Mouse (Mus musculus): Measurements from ENCODE around the gene Capn11.

The Capn11 gene

DNA sequence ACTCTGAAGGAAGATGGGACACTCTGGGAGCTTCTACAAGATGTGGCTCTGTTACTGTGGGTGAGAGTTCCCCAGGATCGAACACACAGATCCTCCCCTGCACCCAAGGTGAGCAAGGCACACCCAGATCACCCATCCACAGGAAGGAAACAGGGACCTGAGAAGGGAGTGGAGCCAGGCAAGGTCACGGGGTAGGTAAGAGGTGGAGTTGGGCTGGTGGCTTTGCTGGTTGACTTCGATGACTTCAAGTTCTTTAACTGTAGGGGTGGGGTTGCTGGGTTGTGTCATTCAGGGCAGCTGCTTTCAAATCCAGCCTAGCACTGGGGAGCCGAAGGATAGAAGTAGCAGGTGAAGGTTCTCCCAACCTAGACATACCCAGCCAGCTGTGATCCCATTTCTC lies 23.7 kb upstream of the Capn11 start:
- DNase-seq (ENCODE audit: low spot score) = no peak

- no peak for DNase-seq (ENCODE audit: low spot score)
These were observed 22.5 kb upstream of the Capn11 start for GRCm38 (mm10) chr17:45681588-45681987.

GRCm38 (mm10) chr17:45680391-45680980 lies 21.4 kb upstream of the Capn11 start:
- DNase-seq (ENCODE audit: low spot score) = no peak

DNA sequence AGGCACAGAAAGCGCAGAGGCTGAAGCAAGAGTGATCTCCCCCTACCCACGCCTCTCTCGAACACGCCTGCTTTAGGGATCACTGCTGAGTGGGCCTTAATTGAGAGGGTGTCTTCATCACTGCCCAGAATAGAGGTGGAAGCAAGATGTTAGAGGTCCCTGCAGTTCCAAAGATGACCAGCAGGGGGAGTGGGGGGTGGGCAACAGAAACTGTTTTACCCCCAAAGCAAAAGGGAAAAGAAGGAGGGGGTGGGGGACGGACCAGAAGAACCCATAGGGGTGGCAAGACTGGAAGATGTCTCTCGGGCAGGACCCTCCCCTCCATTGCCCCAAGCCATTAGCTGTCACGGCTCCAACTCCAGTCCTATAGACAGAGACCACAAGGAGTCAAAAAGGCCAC lies 19.0 kb upstream of the Capn11 start:
- DNase-seq (ENCODE audit: low spot score) = peak; percentile 58

GRCm38 (mm10) chr17:45672598-45672997 lies 13.5 kb upstream of the Capn11 start:
- no peak for DNase-seq (ENCODE audit: low spot score)

DNA sequence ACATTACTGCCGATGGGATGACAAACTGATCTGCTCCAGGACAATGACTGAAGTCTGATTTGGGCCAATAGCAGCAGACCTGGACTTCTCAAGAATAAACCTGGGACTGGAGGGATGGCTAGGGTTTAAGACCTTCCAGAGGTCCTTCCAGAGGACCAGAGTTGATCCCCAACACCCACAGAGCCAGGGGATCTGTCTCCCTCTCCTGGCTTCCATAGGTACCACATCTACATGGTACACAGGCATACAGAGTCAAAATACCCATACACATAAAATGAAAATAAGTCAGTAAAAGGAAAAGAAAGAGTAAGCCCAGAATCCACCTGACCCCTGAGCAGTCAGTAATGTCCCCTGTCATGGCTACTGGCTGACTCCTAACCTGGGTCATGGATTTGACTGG lies 12.7 kb upstream of the Capn11 start:
- DNase-seq (ENCODE audit: low spot score) = no peak

DNA sequence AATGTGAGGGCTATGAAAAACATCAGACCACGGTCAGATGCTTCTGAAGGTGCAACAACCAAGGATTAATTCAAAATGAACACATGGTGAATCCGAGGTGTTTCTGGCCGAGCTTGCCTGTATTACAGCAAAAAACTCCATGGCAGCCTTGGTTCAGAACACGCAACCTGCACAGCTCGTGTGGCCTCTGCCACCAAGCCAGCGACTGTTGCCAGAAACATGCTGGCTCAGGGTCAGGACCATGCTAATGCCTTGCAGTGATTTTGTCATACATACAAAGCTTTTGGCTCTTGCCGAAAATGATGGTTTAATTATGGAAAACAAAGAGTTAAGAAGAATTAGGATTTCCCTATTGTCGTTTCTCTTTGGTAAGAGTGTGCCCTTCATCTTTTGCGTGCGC lies 8.9 kb upstream of the Capn11 start:
- no peak for DNase-seq (ENCODE audit: low spot score)

GRCm38 (mm10) chr17:45667481-45667880 lies 8.4 kb upstream of the Capn11 start:
- DNase-seq (ENCODE audit: low spot score) = no peak

DNA sequence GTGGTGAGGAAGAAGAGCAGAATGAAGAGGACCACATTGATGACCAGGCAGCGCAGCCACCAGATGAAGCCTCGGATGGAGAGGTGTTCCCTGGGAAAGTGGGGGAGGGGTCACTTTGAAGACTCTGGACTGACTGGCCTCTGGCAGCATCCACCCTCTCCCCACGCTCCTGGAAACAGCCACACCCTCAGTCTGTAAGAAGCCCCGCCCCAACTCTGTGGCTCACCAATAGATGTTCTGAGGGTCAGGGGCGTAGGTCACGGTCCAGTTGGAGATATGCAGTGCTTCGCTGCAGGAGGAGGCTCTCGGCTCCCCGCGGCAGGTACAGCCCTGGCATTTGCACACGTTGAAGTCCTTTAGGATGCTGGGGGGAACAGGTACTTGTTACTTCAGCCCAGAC lies 7.0 kb upstream of the Capn11 start:
- DNase-seq (ENCODE audit: low spot score) = no peak

- DNase-seq (ENCODE audit: low spot score) = no peak
These were observed 5.5 kb upstream of the Capn11 start for GRCm38 (mm10) chr17:45664608-45665007.

DNA sequence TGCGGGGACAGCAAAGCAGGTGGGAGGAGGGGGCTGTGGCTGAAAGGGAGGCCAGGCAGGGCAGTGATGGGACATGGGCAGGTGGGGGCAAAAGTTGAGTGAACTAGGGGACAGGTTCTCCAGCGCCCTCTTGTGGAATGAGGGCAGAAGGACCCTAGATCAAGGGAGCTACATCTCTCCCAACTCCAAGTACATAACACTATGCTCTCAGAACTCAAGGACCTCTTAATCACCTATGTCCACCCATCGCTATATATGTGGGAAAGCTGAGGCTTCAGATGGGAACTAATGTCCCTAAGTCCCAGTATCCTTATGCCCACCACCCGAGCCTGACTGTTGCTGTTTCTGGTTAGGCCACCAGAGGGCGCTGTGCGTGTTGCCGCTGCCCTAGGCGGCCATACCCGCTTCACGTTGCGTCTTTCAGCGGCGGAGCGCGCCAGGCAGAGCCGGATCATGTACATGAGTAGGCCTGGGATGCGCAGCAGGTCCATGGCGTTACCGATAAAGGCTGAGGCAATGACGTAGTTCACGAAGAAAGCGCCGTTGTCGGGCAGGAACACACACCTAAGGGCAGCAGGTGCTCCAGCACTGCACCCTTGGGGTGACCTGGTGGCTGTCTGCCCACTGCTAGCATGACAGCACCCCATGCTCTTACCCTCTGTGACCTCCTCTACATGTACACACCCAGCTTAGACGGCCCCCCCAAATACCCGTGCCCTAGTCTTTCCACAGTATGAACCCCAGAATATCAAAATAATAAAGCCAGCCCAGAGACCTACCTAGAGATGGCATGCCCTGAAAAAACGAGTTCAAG lies 4.2 kb upstream of the Capn11 start:
- DNase-seq (ENCODE audit: low spot score) = peak; percentile 74

DNA sequence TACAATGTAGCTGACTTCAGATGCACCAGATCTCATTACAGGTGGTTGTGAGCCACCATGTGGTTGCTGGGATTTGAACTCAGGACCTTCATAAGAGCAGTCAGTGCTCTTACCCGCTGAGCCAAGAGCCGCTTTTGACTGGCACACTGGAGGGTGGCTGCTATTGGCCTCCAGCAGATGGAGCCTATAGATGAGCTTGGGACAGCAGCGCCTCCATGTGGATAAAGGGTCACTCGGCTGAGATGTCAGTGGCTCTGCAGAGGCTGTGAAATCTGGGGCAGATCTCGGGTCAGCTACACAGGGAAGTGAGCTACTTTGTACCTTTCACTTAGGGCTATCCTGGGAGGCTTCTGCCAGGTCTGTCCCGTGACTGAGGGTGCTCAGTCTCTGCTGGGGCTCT lies 3.3 kb downstream of the Capn11 start:
- DNase-seq (ENCODE audit: low spot score) = no peak

DNA sequence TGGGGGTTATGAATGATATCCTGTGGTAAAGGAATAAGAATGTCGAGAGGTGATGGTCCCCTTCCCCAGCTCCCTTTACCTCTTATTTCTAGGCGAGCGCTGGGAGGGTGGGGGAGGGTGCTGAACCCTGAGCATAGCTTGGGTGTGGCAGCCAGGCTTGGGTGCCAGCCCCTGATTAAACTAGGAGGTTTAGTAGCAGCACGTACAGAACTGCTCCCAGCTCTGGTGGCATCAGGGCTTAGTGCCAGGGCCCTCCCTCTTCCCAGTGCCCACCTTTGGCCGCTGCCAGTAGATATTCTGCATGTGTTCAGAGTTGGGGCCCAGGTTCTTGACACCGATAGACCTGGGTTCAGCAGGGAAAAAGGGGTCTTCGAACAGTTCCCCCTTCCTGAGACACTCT lies 5.9 kb downstream of the Capn11 start:
- DNase-seq (ENCODE audit: low spot score) = no peak

GRCm38 (mm10) chr17:45644185-45644584 lies 14.9 kb downstream of the Capn11 start:
- no peak for DNase-seq (ENCODE audit: low spot score)

GRCm38 (mm10) chr17:45642701-45643100 lies 16.4 kb downstream of the Capn11 start:
- peak; percentile 61 for DNase-seq (ENCODE audit: low spot score)

DNA sequence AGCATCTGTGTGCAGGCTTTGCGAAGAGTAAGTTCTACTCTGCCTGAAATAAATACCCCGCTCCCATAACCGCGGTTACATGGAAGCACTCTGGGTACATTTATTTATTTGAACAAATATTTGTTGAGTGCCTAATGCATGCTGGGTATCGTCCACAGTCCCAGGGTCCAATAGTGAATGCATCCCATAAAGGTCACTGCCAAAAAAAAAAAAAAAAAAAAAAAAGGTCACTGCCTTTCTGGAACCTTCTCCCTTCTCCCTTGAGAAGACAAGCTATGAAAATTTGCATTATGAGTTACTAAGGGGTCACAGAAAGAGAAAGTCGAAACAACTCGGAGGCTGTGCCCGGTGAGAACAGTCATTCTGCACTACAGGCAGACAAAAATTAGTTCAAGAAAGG lies 17.1 kb downstream of the Capn11 start:
- no peak for DNase-seq (ENCODE audit: low spot score)

DNA sequence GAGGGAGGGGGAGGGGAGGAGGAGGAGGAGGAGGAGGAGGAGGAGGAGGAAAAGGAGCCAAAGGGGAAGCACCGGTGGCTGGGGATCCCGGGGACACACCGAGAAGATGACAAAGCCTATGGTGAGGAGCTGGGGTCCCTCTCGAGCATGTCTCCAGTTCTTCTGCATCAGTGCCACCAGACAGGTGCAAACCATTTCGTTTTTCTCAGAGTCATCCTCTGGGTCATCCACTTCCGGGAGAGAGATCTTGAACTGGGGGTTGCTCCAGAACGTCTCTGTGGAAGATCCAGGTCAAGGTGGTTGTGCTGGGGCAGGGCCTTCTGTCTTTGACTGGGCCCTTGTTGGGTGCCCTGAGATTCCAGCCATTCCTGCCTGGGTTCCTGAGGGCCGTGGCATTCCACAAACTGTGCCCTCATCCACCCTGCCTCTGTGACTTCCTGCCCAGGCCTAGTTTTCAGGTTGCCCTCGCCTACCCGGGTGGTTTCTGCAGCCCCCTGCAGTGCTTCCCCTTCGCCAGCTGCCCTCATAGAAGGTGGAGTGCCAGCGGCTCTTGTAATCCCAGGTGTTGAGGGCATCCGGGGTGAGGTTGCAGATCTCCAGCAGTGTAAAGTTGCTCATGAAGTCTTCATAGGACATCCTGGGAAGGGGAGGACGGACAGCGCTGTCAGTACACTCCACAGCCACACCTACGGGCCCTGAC lies 20.4 kb downstream of the Capn11 start:
- DNase-seq (ENCODE audit: low spot score) = no peak

GRCm38 (mm10) chr17:45634033-45634432 lies 25.1 kb downstream of the Capn11 start:
- DNase-seq (ENCODE audit: low spot score) = no peak

GRCm38 (mm10) chr17:45631940-45632339 lies 27.2 kb downstream of the Capn11 start:
- no peak for DNase-seq (ENCODE audit: low spot score)

DNA sequence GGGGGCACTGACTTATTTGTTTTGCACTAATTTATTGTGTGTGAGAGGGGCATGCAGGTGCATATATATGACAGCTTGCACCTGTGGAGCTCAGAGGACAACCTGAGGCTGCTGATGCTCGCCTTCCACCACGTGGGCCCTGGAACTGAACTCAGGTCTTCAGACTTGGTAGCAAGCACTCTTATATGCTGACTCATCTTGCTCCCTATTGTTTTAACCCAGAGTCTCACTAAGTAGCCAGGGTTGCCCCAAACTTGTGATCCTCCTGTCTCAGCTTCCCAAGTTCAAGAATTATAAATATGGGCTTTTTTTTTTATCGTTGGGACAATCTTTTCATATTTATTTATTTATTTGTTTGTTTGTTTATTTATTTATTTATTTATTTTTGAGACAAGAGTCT lies 28.1 kb downstream of the Capn11 start:
- DNase-seq (ENCODE audit: low spot score) = no peak

GRCm38 (mm10) chr17:45629861-45630694 lies 29.0 kb downstream of the Capn11 start:
- peak; percentile 66 for DNase-seq (ENCODE audit: low spot score)

All from c-Kit-positive CD71-positive TER-119-positive erythroid progenitor cells, embryonic 14.5 days (primary cell).